Mouse (Mus musculus) v-Abl transformed pro-B cells (cell line): Measurements from ENCODE around the gene Slc36a4.

ENCODE experiments used
- in situ Hi-C, 2 experiments: fragments of 400-800 bp; cut with MboI; formaldehyde crosslinking; loops; one replicate each; pipeline ENCODE4 v1.15.1; 2025; ENCODE audit not compliant: unreplicated experiment in 2 of 2

Slc36a4 gene

DNA sequence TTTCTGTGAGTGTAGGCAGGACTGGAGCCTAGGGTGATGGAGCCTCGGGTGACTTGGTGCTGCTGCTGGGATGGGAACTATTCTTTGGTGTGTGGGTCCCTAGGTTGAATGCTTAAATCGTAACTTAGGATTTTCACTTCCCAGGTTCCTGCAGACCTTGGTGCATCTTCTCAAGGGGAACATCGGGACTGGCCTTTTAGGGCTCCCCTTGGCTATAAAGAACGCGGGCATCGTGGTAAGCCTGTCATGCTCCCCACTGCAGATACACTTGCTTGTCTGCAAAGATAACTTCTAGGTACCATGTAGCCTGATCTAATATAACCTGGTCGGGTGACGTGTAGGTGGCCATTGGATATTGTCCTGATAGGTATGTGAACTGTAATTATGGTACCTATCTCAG, 11.0 kb downstream of the Slc36a4 start:
- in situ Hi-C loops, result no loop called here

DNA sequence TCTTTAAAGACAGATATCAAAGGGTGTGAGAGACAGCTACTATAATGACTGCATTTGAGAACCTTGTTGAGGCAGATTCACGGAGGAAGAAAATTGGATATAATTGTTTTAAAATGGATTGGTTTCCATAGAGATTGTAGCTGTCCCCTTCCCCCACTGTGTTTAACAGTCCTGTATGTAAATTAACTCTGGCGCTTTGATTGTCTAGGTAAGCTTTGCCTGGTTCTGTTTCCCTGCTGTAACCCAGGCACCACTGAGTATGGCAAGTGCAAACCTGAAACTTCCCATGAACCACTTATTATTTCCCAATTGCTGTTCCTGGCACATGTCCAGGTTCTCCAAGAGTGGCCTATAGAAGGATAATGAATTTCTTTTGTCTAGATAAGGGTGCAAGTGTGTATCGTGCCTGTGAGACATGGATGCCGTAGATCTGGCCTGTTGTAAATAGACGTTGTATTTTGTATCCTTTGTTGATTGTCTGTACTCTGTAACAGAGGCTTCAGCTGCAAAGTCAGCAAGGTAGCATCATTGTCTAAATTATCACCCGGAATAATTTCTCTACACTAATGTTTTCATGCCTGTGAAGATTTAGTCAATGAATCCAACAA, 11.8 kb downstream of the Slc36a4 start:
- in situ Hi-C loops, result no loop called here

DNA sequence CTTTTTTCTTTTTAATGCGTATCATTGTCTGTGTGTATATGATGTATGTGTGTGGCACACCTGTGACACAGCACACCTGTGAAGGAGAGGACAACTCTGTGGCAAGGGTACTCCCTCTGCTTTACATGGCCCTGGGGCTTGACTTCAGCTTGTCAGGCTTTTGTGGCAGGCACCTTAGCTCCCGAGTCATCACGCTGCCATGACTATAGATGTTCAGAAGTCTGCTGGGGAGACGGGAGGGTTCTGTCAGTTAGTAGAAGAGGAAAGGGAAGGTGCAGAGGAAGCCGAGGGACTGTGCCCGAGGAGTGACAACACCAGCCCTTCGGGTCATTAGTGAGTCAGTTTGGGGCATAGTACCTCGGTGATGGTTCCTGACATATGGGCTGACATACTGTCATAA, 13.0 kb downstream of the Slc36a4 start:
- in situ Hi-C loops, result no loop called here

DNA sequence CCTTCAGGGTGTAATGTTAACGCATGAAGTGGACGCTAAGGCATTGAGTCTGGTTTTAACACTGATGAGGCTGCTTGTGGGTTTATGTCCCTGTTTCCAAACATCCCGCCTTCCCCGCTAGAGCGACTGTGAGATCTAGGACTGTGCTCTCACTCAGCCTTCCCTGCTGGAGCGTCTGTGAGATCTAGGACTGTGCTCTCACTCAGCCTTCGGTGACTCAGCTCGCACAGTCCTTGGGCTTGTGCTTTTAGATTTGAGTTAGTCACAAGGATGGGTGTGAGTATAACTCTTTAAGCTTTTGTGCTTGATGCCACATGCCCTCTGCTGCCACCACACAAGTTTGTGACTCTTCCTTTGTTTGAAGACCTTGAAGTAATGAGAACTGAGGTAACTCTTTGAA, 17.6 kb downstream of the Slc36a4 start:
- in situ Hi-C loops, result no loop called here

DNA sequence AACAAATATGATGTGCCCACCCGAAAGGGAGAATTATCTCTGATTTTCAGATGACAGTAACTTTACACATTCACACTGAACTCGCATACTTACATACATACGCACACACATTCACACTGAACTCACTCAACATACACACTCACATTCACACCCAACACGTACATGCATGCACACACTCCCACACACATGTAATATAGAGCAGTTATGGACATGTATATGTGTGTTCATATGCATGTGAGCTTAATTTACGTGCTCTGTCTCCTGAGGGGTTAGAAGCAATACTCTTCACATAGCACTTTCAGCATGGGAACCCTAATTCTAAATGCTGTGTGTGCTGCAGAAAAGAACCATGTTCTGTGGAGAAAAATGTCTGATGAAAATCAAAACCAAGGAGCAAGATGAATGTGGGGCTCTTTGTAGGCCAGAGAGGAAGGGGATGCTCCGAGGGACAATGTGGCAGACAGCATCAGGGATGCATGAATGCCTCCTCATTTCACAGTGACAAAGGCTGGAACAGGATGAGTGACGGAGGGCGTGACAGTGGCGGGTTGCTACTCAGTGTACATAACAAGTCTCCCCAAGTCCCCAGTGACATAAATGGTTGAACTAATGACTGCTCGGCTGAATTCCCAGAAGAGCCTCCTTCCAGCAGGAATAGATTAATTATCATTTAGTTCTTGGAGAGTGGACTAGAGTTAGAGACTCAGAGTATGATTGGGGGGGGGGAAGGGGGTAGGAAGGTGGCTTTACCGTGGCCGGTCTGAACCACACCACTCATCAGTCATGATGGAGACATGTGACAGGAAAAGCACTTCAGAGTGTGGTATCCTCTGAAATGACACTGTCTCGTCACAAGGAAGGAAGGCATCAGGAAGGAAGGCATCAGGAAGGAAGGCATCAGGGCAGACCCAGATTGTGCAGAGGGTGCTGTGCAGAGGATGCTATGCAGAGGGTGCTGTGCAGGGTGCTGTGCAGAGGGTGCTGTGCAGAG, 22.5 kb downstream of the Slc36a4 start:
- in situ Hi-C loops, result no loop called here

DNA sequence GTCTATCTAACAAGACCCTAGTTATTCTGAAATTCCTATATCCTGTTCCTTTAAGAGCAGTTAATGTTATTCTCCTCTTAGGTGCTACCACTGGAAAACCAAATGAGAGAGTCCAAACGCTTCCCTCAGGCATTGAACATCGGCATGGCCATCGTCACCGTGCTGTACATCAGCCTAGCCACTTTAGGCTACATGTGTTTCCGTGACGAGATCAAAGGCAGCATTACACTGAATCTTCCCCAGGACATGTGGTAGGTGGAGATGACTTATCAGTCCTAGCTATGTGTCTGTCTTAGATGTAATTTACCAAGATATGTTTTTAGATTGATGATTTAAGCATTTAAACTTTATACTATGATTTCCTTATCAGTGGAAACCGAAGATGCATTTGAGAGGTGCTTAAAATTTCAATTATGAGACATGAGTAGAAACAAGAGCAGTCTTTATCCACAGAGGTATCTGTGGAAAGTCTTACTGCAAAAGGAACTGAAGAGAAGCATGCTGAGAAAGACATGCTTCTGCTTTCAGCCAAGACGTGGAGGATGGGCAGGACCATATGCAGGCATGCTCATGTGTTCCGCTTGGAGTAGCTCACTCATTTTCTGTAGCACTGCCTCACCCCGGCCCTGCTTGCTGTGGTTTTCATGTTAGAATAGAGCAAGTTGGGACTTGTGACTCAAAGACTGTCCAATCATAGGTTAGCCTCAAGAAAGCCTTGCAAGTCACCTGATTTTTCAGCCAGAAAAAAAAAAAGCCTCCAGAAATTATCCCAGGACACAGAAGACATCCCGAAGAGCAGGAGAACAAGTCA, 24.7 kb downstream of the Slc36a4 start:
- in situ Hi-C loops, result no loop called here

DNA sequence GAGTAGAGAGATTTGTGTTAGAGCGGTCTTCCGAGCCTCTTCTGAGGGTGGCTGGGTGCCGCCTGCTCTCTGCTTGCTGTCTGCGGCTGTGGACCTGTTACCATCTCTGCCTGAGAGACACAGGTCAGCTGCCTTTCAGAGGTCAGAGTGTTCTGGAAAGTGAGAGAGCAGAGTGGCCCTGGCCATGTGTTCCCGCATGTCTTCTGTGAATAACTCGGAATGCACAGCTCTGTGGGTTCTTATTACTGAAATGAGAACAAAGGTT, 25.3 kb downstream of the Slc36a4 start:
- in situ Hi-C loops, result no loop called here

DNA sequence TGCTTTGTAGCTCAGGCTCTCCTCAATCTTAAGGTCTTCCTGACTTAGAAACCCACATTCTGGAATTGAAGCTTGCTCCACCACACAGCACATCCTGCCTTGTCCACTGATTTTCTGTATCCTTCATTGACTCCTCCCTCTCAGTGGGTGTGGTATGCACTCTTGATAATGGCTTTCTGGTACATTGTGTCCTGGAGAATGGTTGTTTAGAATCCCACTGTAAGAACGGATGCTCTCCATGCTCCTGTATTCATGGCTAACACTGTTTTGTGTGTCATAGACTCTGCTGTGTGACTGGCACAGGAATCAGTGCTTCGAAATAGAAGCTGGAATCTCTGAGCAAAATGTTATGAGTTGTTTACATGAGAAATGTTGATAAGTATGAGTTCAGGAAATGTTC, 28.0 kb downstream of the Slc36a4 start:
- in situ Hi-C loops, result no loop called here

DNA sequence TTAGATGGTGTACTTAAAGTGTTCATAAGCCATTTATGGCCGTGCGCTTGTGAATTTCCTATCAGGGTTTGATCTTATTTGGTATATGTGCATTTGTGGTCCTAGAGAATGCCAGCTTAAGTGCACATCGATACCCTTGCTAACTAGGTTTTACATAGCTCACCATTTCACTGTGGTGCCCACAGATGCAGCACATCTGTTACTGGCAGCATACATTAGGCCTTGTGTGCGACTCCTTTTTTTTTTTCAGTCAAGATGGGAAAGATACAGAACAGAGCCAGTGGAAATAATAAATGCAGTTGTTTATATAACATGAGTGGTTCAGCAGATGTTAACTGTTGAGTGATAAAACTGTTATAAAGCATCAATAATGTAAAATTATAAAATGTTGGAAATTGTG, 31.9 kb downstream of the Slc36a4 start:
- in situ Hi-C loops, result no loop called here

DNA sequence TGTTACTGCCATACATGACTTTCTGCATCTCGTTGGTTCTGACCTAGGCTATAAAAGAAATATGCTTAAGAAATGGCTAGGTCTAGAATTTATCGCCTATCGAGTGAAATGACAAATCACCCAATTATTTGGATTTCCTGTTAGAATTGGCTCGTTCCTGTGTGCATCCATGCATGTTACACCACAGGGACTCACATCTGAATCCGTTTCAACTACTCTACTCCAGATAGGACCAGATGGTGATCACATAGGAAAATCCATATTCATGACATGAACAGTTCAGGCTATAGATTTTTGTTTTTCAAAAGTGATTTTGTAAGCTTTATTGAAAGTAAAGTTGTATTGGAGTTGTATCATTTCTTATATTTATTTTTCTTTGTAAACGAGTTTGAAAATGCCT, 32.4 kb downstream of the Slc36a4 start:
- in situ Hi-C loops, result no loop called here

DNA sequence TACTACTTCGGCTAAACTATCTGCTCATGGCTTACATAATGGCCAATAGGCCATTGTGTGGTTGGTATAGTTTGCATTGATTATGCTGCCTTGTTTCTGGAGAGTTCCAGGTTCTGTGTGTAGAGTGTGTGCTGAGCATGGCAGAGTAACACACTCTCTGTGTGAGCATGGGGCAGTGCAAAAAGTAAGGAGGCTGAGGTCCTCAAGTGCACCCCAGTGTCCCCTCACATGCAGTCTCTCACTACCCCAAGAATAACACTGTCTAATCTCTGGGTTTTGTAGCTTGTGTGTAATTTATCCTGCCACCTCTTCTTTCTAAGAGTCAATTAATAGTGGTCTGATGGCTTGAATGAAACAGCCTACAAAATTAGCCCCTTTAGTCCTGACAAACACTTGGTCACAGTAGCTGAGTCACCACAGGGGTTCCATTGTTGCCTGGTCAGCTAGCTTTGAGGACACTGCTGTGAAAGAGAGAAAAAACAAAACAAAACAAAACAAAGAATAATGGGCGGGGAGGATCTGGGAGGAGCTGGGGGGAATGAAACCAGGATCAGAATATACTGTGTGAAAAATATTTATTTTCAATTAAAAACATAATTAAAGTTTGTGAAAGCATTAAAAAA, 36.6 kb downstream of the Slc36a4 start:
- in situ Hi-C loops, result no loop called here

DNA sequence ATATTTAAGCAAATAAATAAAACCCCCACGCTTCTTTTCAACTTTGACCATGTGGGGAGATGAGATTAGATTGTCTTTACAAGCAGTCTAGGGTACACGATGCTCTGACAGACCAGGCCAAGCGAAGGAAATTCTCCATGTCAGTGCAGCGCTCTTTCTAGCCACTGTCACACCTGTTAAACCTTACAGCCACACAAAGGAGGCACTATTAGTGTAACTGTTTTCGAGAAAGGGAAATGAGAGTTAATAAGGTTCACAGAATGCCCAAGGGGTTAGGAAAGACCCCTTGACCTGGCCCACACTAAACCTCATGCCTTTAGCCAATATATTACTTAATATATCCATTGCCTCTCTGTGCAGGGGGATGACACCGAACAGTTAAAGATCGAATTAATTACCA, 37.1 kb downstream of the Slc36a4 start:
- in situ Hi-C loops, result no loop called here

DNA sequence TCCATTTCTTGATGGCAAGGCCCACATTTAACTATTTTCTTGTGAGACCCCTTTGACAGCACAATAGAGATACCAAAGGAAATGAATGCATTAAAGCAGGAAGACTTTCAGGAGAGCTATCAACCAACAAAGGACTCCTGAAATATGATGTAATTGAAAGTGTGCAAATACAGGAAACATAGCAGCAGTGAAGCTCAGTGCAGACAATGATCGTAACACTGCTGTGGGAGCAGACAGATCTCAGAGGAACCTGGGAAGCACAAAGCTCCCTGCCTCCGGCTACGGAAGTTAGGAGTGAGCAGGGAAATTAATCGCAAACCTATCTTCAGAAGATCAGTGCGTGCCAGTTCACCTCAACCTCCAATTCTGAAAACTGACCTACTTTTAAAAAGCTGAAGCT, 38.8 kb downstream of the Slc36a4 start:
- in situ Hi-C loops, result no loop called here

DNA sequence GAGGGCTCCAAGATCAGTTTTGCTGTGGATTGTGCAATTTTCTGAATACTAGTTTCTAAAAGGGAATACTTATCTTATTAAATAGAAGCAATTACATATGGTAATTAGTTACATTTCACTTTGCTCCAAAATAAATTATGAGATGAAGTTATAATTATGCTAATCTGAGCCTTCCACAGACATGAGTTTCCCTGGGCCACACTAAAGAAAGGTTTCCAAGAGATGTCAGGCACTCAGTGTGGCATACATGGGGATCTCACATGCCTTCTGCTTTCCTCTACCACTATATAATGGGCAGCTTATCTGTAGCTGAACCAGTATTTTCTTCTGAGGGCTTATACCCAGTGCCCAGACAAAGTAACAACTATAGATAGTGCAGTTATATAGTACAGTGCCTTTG, 49.8 kb downstream of the Slc36a4 start:
- in situ Hi-C loops, result no loop called here

DNA sequence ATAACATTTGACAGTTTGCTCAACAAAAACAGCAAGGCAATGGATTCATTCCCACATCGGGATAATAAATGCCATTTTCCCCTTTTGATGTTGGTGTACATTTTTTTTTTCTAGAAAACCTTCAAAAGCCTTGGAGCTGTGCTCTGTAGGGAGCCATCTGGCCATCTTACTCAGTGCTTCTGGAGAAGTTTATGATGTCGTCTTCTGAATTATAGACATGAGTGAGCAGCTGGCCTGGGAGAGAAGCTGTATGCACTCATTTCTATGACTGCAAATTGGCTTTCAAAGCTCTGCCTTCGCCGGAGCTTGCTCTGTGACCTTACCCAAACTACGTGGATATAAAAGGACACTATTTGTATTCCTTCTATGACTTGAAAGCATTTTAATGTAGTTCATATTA, 56.8 kb downstream of the Slc36a4 start:
- in situ Hi-C loops, result no loop called here

DNA sequence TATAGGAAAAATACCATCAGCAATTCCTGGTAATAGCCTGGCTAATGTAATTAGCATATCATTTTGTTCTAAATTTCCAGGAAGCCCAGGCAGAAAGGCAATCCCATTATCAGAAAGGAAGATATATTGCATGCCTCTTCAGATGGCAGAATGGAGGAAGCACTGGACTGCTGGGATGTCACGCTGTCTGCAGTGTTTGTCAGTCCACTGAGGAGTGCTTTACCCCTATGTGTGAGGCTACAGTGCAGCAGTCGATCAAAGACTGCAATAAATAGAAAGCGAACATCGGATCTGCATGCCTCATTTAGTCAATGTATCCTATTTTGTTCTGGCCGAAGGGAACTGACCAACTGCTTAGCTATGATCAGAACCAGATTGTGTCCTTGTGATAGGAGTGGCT, 57.3 kb downstream of the Slc36a4 start:
- in situ Hi-C loops, result no loop called here

DNA sequence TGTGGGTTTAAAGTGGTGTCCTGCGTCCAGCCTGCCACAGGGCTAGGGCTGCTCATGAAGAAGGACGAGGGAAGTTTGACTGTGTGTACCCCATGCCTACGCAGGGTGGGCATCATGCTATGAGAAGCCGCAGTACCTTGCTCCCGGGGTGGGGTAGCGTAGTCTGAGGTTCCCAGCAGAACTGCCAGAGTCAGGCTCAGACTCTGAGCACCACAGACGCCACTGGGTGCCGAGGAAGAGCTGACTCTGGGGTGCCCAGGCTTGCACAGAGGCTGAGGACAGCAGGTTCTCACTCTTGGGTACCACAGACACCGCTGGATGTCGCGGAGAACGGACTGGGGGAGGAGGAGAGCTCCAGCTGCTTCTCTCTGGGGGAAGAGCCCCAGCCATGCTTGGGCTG, 63.2 kb downstream of the Slc36a4 start:
- in situ Hi-C loops, result no loop called here

DNA sequence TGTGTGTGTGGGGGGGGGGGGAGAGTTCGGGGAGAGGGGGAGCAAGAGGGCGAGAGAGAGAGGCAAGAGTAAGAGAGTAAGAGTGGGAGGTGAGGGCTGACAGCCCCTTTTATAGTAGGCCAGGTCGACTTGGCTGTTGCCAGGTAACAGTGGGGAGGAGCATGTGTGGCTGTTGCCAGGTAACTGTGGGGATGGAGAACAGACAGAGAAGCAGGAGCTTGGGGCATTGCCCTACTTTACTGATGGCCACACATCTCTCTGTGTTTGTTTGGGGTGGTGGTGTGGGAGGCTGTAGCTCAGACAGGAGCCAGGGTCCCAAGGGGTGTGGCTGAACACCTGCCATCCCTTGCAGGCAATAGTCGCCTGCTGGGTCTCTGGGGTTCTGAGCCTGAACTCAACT, 63.9 kb downstream of the Slc36a4 start:
- in situ Hi-C loops, result no loop called here

DNA sequence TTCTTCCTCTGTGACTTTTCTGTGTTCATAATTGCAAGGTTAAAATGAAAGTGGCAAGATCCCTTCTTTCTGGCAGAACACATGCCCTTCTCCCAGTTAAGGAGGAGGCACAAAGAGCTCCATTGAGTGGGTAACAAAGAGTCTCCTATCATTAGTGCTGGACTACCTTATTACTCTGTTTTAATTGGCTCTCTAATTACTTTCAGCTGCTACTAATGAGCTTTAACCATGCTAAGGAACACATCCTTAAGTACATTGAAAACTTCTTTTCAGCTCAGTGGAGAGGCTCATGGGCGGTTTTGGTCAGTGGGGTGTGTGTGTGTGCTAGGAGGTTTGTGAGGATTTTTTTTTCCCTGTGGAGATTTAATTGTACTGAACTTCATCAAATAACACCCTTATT, 65.4 kb downstream of the Slc36a4 start:
- in situ Hi-C loops, result no loop called here

DNA sequence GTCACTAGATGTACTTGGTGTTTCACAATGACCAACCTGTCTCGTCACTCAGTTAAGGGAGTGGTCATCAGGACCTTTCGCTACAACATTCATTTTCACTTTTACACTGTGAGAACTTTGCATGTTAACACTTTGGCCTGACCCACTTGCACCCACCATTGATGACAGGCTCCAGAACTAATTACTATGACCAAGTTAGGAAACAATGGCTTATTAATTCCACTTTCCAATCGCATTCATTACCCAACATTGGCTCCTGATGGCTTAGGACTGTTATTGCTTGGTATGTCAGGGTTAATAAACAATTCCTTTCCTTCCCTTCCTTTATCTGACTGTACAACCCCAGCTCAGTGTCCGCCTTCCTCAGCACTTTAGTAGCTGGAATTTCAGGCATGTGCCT, 72.4 kb downstream of the Slc36a4 start:
- in situ Hi-C loops, result no loop called here

DNA sequence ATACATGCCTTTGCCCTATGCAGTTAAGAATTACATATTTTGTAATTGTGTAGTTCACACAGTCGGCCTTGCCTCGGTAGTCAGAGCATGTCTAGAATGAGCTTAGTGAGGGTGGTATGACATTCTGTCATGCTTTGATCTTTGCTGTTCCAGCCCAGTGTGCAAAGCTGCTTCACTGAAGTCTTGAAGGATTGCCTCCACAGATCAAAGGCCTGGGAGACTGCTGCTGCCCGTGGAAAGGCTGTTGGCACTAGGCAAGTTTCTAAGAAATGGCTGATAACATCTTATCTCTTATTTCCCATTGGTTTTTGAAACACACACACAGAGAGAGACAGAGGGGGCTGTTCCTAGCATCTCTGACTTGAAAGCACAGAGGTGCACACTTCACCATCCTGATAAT, 76.7 kb downstream of the Slc36a4 start:
- in situ Hi-C loops, result no loop called here
